Mouse (Mus musculus): ENCODE results near the gene Pcsk4.

DNA sequence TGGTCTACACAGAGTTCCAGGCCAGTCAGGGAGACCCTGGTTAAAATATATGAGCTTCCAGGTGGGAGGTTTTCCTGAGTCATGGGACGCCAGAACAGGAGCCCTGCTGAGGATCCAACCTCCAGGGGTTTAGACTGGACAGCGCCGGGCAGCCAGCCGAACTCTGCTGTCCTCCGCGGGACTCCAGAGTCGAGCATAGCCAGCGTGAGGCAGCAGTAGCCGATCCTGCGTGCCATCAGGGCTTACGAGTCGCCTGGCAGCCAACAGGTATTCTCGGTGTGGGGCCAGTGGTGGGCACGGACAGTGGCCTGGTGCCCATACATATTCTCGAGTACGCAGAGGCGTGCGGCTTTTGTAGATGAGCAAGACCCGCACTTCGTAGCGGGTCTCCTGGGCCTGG is 11.7 kb upstream of the Pcsk4 start:
- TF ChIP-seq MAFK (IDR thresholded peaks at IDR 0.05; ENCODE audit: insufficient replicate concordance, low read length) (no peak), CTCF (conservative IDR thresholded peaks at IDR 0.05 in 1 of 2, IDR thresholded peaks at IDR 0.05 in 1 of 2; ENCODE audit: low read depth in 2 of 2, low read length in 2 of 2) (no peak), ZC3H11A (IDR thresholded peaks at IDR 0.05; ENCODE audit: low read depth, low read length) (no peak), POLR2A (IDR thresholded peaks at IDR 0.05; ENCODE audit: low read depth, low read length) (no peak), MAX (IDR thresholded peaks at IDR 0.05; ENCODE audit: low read length) (no peak), POLR2AphosphoS2 (IDR thresholded peaks at IDR 0.05; ENCODE audit: low read depth, low read length) (no peak), ZNF384 (IDR thresholded peaks at IDR 0.05; ENCODE audit: low read depth, low read length) (no peak), EP300 (IDR thresholded peaks at IDR 0.05; ENCODE audit: low read length) (no peak)
